Comparison of ENCODE assay signal across 9 mouse cellular contexts in genomic region chr8:104509061-104510006, GRCm38 (mm10). TPM values are rescaled to one million over a fixed set of nuclear protein-coding genes. Genes with fewer than 3 reads are reported as not detected.
DNase-seq lines count a peak whose midpoint lies in the region; ATAC-seq lines count a peak whose summit lies in the region.
"Had no signal": no experiment of that assay in that cellular context is flagged by ENCODE, and none has a peak within 500 bp of the region (broad histone marks: within the 10 kb centered on the region; RNA-seq: fewer than 3 reads in every experiment).

Terb1 (minus strand) TSS chr8:104509910.

- H3K9ac ChIP-seq in limb, embryonic 11.5 days (ENCODE audit: low read length) = peak within 1 kb of the TSS; percentile 74

- WGBS in limb, embryonic 11.5 days = under 1% methylated on average over 64 of the region's 64 CpGs
- WGBS in midbrain, embryonic 10.5 days = 2% methylated on average over 64 of the region's 64 CpGs

- peak; percentile 38 for DNase-seq in adrenal gland, adult 2 months
- peak; percentile 44 to 51 for DNase-seq in cerebellum, postnatal 36 days
- DNase-seq in frontal cortex, postnatal 36 days (ENCODE audit: low spot score in 2 of 2) = peak; percentile 28 to 38
- peak; percentile 68 for DNase-seq in limb, embryonic 11.5 days (ENCODE audit: low spot score)
- DNase-seq in midbrain, embryonic 10.5 days (ENCODE audit: low spot score) = peak; percentile 45
- peak; percentile 42 for DNase-seq in right cerebral cortex, postnatal 4 days
- peak; percentile 67 for DNase-seq in yolk sac, embryonic 10.5 days (ENCODE audit: low spot score)

- H3K4me2 ChIP-seq in limb, embryonic 11.5 days (ENCODE audit: low read depth, severe bottlenecking) = peak within 1 kb of the TSS; percentile 97

- no peaks in the 10 kb centered on the region for H3K4me1 ChIP-seq in limb, embryonic 11.5 days (ENCODE audit: control insufficient read depth, insufficient read depth, low read length)
- H3K4me1 ChIP-seq in midbrain, embryonic 10.5 days = peaks cover 16% of the 10 kb centered on the region

- peak; percentile 89 for ATAC-seq in inflammation-experienced regulatory T-cells, adult 6 months
- ATAC-seq in limb, embryonic 11.5 days (ENCODE audit: insufficient number of reproducible peaks, low FRiP score, low TSS enrichment, low read depth) = peak; percentile 77

- no peak within 1 kb of the TSS for H3K27ac ChIP-seq in limb, embryonic 11.5 days (replicated peaks; ENCODE audit: low read depth, low read length)
- H3K27ac ChIP-seq in midbrain, embryonic 10.5 days (replicated peaks) = peak within 1 kb of the TSS; percentile 63

- peak within 1 kb of the TSS; percentile 51 for H3K4me3 ChIP-seq in limb, embryonic 11.5 days (ENCODE audit: low read depth, low read length)
- H3K4me3 ChIP-seq in midbrain, embryonic 10.5 days = peak within 1 kb of the TSS; percentile 76

- peaks cover 3% of the 10 kb centered on the region; the same call in 1 of the 2 replicates for H3K36me3 ChIP-seq in limb, embryonic 11.5 days (ENCODE audit: control insufficient read depth, insufficient read depth, low read length)
- peaks cover 24% of the 10 kb centered on the region for H3K36me3 ChIP-seq in midbrain, embryonic 10.5 days

- H3K9me3 ChIP-seq in limb, embryonic 11.5 days (ENCODE audit: control insufficient read depth, low read length) = no peaks in the 10 kb centered on the region
- no peaks in the 10 kb centered on the region for H3K9me3 ChIP-seq in midbrain, embryonic 10.5 days (replicated peaks)

- H3K27me3 ChIP-seq in limb, embryonic 11.5 days (ENCODE audit: control insufficient read depth, insufficient read depth, low read length) = no peaks in the 10 kb centered on the region
- H3K27me3 ChIP-seq in midbrain, embryonic 10.5 days (ENCODE audit: low read depth, poor library complexity, severe bottlenecking) = peaks cover 10% of the 10 kb centered on the region; the same call in 1 of the 2 replicates

RNA-seq across cellular contexts. Expression of gene Terb1, which starts in this region (rescaled TPM):
- not detected for total RNA-seq in adrenal gland, adult 2 months (2021)
- not detected in 2 replicates for polyA plus RNA-seq in adrenal gland, adult 2 months (2012; rRNA removed)
- not detected for polyA plus RNA-seq in inflammation-experienced regulatory T-cells, adult 6 months (2017; shearing (Covaris generic))
- polyA plus RNA-seq in limb, embryonic 11.5 days (2014; fragmentation: Nextera tagmentation; extraction: Ambion mirVana) = 0.24 and 0.30 TPM in 2 replicates
- 0.16 and 0.22 TPM in 2 replicates for polyA plus RNA-seq in midbrain, embryonic 10.5 days (2016; fragmentation: Nextera tagmentation; extraction: Ambion mirVana)
- total RNA-seq: gastrocnemius, adult 8-10 months had no signal

Comparison
In these comparisons a context has a peak if more than half of its experiments do, and no peak if none do; other contexts are left out.
1. Peak in DNase-seq in adrenal gland, adult 2 months; RNA of the gene not detected or under 1 TPM.
2. Peak in ATAC-seq in inflammation-experienced regulatory T-cells, adult 6 months; RNA of the gene not detected or under 1 TPM.
3. Peak in DNase-seq, ATAC-seq, H3K4me3 ChIP-seq, H3K9ac ChIP-seq and H3K4me2 ChIP-seq in limb, embryonic 11.5 days; RNA of the gene not detected or under 1 TPM.
4. Peak in DNase-seq, H3K4me3 ChIP-seq and H3K27ac ChIP-seq in midbrain, embryonic 10.5 days; RNA of the gene not detected or under 1 TPM.